Mouse (Mus musculus) embryonic facial prominence, embryonic 11.5 days (tissue): ENCODE data around the gene Spata45. TPM values are rescaled to one million over a fixed set of nuclear protein-coding genes. Genes with fewer than 3 reads are reported as not detected.

Source experiments
- ATAC-seq: fragments of 200-750 bp; cut with Nextera tagmentation; replicated peaks from 2 replicates; pipeline ENCODE4 v1.8.0; 2017; ENCODE audit warnings: low read depth; ENCODE audit not compliant: insufficient number of reproducible peaks, low FRiP score, low TSS enrichment
- DNase-seq: peaks from one replicate; pipeline ENCODE4 v3.0.0-alpha.2; 2015; ENCODE audit warnings: low spot score
- H3K27ac ChIP-seq: fragments of 300-500 bp; sonication (generic); replicated peaks from 2 replicates; pipeline ENCODE4 v1.5.1; 2014; ENCODE audit warnings: mild to moderate bottlenecking, low read depth, low read length, control low read depth
- H3K27me3 ChIP-seq: fragments of 300-500 bp; sonication (generic); 2 replicates; pipeline ENCODE4 v1.6.1; 2014; ENCODE audit warnings: mild to moderate bottlenecking, low read length, moderate library complexity, mixed read lengths; ENCODE audit not compliant: control insufficient read depth, insufficient read depth
- H3K36me3 ChIP-seq: fragments of 300-500 bp; sonication (generic); replicated peaks from 2 replicates; pipeline ENCODE4 v1.6.1; 2014; ENCODE audit warnings: low read depth, mild to moderate bottlenecking, low read length, moderate library complexity, mixed read lengths; ENCODE audit not compliant: control insufficient read depth, insufficient read depth
- H3K4me1 ChIP-seq: fragments of 300-500 bp; sonication (generic); 2 replicates; pipeline ENCODE4 v1.6.1; 2014; ENCODE audit warnings: low read length, mixed read lengths; ENCODE audit not compliant: control insufficient read depth, insufficient read depth
- H3K4me2 ChIP-seq: fragments of 300-500 bp; sonication (generic); 2 replicates; pipeline ENCODE4 v1.6.1; 2014; ENCODE audit warnings: low read depth, mild to moderate bottlenecking, control low read depth, low read length, moderate library complexity
- H3K4me3 ChIP-seq: fragments of 300-500 bp; sonication (generic); 2 replicates; pipeline ENCODE4 v1.5.1; 2014; ENCODE audit warnings: low read depth, low read length, control low read depth
- H3K9ac ChIP-seq: fragments of 300-500 bp; sonication (generic); replicated peaks from 2 replicates; pipeline ENCODE4 v1.6.1; 2014; ENCODE audit warnings: mild to moderate bottlenecking, control low read depth, low read length
- H3K9me3 ChIP-seq: fragments of 300-500 bp; sonication (generic); replicated peaks from 2 replicates; pipeline ENCODE4 v1.6.1; 2016; ENCODE audit warnings: mild to moderate bottlenecking, low read length, inconsistent platforms, mixed read lengths; ENCODE audit not compliant: control insufficient read depth
- WGBS: fragments of 180-500 bp; shearing (Covaris S2); extraction: QIAGEN DNeasy Blood & Tissue Kit; methylation state at CpG from one replicate; pipeline ENCODE4 v1.1.7; 2014; 5-methylcytosine and 5-hydroxymethylcytosine counted together
- polyA plus RNA-seq: library from polyadenylated mRNA; unstranded; fragments of >200 nt; fragmentation: Nextera tagmentation; extraction: Ambion mirVana; gene quantifications from 2 replicates; pipeline ENCODE4 v1.2.1, GENCODE M21; 2014

Spata45 gene
- polyA plus RNA-seq, 1 experiment from 2014 or later, result not detected

GRCm38 (mm10) chr1:191062781-191063485 lies 26.5 kb downstream of the Spata45 start, which contains the start of the genes Tatdn3 and Nsl1:
Gene Tatdn3 (minus strand): TSS chr1:191062932.
Gene Nsl1 (plus strand): TSS chr1:191063012.
- H3K4me1 ChIP-seq, result no peaks in the 10 kb centered on the region; the same call in 1 of the 2 replicates
- peak; percentile 86 for DNase-seq
- peak; percentile 88 for ATAC-seq
- H3K4me3 ChIP-seq, result peak within 1 kb of the TSS; percentile 92
- H3K27ac ChIP-seq, result peak within 1 kb of the TSS; percentile 47; the same call in 1 of the 2 replicates
- under 1% methylated on average over 55 of the region's 56 CpGs for WGBS
- peak within 1 kb of the TSS; percentile 90 for H3K9ac ChIP-seq
- H3K36me3 ChIP-seq, result no peaks in the 10 kb centered on the region; the same call in 1 of the 2 replicates
- H3K9me3 ChIP-seq, result no peaks in the 10 kb centered on the region
- H3K4me2 ChIP-seq, result peak within 1 kb of the TSS; percentile 62
- no peaks in the 10 kb centered on the region for H3K27me3 ChIP-seq

DNA sequence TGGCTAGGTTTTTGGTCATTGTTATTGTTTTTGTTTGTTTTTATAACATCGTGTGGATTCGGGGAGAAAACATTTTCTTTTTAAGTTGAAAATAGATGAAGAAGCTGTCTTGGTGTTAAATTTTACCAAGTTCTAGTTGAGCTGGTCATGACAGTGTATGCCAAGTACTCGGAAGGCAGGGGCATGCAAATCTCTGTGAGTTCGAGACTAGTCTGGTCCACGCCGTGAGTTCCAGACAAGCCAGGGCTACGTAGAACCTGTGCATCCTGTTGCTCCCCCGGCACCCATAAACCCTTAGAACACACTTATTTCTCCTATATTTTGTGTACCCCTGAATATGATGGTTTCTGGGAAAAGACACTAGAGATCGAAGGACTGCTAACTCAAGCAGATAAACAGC lies 27.3 kb downstream of the Spata45 start:
- 59% methylated on average over 9 of the region's 9 CpGs for WGBS
- DNase-seq, result no peak
- Histone ChIP-seq H3K9me3 (no peaks in the 10 kb centered on the region), H3K9ac (peak overlapping the region; percentile 90), H3K4me1 (no peaks in the 10 kb centered on the region; the same call in 1 of the 2 replicates), H3K4me3 (peak overlapping the region; percentile 92), H3K36me3 (no peaks in the 10 kb centered on the region; the same call in none of the 2 replicates), H3K27me3 (no peaks in the 10 kb centered on the region), H3K4me2 (peak overlapping the region; percentile 57), H3K27ac (no peak overlapping the region)
- ATAC-seq, result no peak

DNA sequence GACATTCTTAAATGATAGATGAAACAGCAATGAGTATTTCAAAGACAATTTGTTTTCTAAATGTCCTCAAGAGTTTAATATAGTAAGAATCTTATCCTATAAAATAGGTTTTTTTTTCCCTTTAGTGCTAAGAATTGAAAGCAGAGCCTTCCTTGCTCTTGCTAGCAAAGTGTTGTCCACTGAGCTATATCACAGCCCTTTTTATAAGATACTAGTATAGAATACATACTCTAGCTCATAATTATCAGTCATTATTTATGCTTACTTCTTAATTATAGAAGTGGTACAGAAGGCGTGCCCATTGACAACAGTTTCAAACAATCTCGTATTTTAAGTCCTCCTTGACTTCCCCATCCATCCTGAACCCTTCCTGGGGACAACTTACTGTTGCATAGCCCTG lies 28.1 kb downstream of the Spata45 start:
- no peak for ATAC-seq
- DNase-seq, result no peak
- Histone ChIP-seq H3K36me3 (no peaks in the 10 kb centered on the region; the same call in none of the 2 replicates), H3K4me1 (no peaks in the 10 kb centered on the region; the same call in 1 of the 2 replicates), H3K27ac (no peak overlapping the region), H3K9me3 (no peaks in the 10 kb centered on the region), H3K27me3 (no peaks in the 10 kb centered on the region), H3K4me3 (no peak overlapping the region), H3K9ac (no peak overlapping the region), H3K4me2 (no peak overlapping the region)
- WGBS, result 82% methylated on average over 2 of the region's 2 CpGs

- H3K27ac ChIP-seq, result no peak overlapping the region
- no peaks in the 10 kb centered on the region for H3K9me3 ChIP-seq
- DNase-seq (no peak), ATAC-seq (no peak)
- no peaks in the 10 kb centered on the region; the same call in 1 of the 2 replicates for H3K4me1 ChIP-seq
- no peak overlapping the region for H3K9ac ChIP-seq
- 87% methylated on average over 4 of the region's 4 CpGs for WGBS
- H3K4me3 ChIP-seq, result no peak overlapping the region
- no peaks in the 10 kb centered on the region; the same call in none of the 2 replicates for H3K36me3 ChIP-seq
- H3K27me3 ChIP-seq, result no peaks in the 10 kb centered on the region
- H3K4me2 ChIP-seq, result no peak overlapping the region
These were observed 28.7 kb downstream of the Spata45 start for GRCm38 (mm10) chr1:191065188-191065587.

GRCm38 (mm10) chr1:191068377-191068776 lies 31.9 kb downstream of the Spata45 start:
- DNase-seq, result peak; percentile 16

DNA sequence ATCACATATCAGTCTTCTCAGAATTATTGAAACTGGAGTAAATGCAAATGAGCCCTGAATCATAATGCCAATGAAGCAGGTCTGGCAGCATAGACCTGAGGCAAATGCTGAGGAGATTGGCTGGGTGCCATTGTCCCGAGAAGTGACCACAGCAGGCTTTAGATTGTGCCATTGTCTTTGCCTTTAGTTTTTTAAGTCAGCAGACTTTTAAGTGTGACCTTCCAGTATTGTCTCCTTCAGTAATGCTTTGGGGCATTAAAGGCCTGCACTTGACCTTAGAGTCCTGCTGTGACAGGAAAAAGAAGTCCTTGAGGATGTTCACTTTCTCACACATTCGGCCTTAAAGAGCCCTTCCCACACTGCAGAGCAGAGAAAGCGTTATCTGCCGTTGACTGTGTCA lies 33.8 kb downstream of the Spata45 start:
- no peak overlapping the region for H3K27ac ChIP-seq
- no peak overlapping the region for H3K4me2 ChIP-seq
- no peaks in the 10 kb centered on the region for H3K9me3 ChIP-seq
- H3K27me3 ChIP-seq, result no peaks in the 10 kb centered on the region
- H3K9ac ChIP-seq, result no peak overlapping the region
- no peak for ATAC-seq
- H3K4me1 ChIP-seq, result no peaks in the 10 kb centered on the region
- H3K4me3 ChIP-seq, result no peak overlapping the region
- peaks cover 4% of the 10 kb centered on the region for H3K36me3 ChIP-seq
- DNase-seq, result no peak
- WGBS, result 89% methylated on average over 4 of the region's 4 CpGs

More at GRCm38 (mm10) chr1:191068377-191068776, 31.9 kb downstream of the Spata45 start:
- Histone ChIP-seq H3K27me3 (no peaks in the 10 kb centered on the region), H3K27ac (no peak overlapping the region), H3K9me3 (no peaks in the 10 kb centered on the region), H3K4me2 (no peak overlapping the region), H3K9ac (no peak overlapping the region), H3K36me3 (peaks cover 3% of the 10 kb centered on the region), H3K4me1 (no peaks in the 10 kb centered on the region), H3K4me3 (no peak overlapping the region)
- no peak for ATAC-seq
- 86% methylated on average over 5 of the region's 5 CpGs for WGBS

DNA sequence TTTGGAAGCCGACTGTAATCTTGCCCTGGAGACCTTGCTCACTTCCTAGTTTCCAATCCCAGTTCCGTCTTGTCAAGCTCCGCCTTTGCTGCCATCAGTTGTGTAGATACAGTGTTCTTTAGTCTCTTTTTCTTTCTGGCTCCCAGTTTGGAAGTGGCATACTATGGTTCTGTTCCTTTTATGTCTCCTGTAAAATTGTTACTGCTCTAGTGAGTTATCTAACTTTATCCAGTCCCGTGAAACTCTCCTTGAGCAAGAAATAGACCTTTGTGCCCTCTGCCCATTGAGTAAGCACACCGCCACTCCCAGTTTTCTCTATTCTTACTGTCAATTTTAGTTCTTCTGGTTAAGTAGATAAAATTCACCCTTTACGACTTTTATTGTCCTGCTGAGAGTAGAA lies 35.2 kb downstream of the Spata45 start:
- Histone ChIP-seq H3K9me3 (no peaks in the 10 kb centered on the region), H3K27ac (no peak overlapping the region), H3K4me1 (no peaks in the 10 kb centered on the region), H3K36me3 (peaks cover 4% of the 10 kb centered on the region), H3K9ac (no peak overlapping the region), H3K4me2 (no peak overlapping the region), H3K4me3 (no peak overlapping the region), H3K27me3 (no peaks in the 10 kb centered on the region)
- 94% methylated on average over 6 of the region's 6 CpGs for WGBS
- ATAC-seq, result no peak
- DNase-seq, result no peak

GRCm38 (mm10) chr1:191072329-191072913 lies 36.0 kb downstream of the Spata45 start:
- Histone ChIP-seq H3K27ac (no peak overlapping the region), H3K4me1 (no peaks in the 10 kb centered on the region), H3K4me2 (no peak overlapping the region), H3K4me3 (no peak overlapping the region), H3K36me3 (peaks cover 4% of the 10 kb centered on the region), H3K27me3 (no peaks in the 10 kb centered on the region), H3K9ac (no peak overlapping the region), H3K9me3 (no peaks in the 10 kb centered on the region)
- DNase-seq (no peak), ATAC-seq (no peak)
- 92% methylated on average over 16 of the region's 16 CpGs for WGBS
